Mouse (Mus musculus) embryo, embryonic 10.5 days (tissue): ENCODE results near the gene Kctd21.

Source experiments
- DNase-seq: peaks from one replicate; pipeline ENCODE4 v3.0.0-alpha.2; 2015; ENCODE audit warnings: low spot score

The Kctd21 gene

DNA sequence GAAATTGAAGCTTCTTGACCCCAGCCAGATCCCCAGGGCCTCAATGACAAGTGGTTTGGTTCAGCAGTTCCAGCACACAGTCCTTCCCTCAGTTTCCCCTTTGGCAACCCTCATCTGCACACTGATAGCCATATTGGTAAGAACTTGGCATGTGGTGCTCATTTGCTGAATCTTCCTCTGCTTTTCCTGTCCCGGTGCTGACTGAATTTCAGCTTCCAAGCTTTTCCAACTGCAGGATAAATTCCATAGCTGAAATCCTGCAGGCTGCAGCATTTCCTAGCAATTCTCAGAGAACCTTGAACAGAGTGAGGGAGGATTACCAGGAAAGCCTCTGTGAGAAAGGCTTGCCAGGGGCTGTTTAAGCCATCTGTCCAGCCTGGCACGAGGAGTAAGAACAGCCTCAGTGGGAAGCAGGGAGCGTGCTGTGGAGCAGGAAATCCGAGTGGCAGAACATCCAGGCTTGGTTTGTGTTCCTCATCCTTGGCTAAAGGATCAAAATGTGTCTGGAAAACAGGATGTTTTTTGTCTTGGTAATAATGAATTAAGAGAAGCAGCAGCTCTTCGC is 54.8 kb downstream of the Kctd21 start:
- no peak for DNase-seq

DNA sequence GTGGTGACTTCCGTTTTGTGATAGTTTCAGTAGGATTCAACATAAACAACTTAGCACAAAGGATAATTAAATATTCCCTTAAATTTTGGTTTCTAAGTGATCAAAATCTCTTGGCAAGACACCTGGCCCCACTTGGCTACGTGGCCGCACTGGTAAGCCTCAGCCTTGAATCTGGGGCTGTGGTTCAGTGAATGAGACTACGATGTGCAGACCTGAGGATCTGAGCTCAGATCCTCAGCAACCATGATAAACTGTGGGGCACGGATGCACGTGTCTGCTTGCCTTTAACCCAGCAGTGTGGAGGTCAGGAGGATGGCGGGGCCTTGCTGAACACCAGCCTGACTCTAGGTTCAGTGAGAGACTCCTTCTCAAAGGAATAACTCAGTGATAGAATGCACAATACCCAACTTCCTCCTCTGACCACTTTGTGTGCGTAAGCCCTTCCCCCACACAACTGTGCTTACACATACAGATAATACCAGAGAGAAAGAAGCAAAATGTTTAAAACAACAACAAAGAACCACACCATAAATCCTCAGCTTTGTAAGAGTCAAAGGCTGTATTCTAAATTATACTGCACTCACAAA is 55.5 kb downstream of the Kctd21 start:
- no peak for DNase-seq

DNA sequence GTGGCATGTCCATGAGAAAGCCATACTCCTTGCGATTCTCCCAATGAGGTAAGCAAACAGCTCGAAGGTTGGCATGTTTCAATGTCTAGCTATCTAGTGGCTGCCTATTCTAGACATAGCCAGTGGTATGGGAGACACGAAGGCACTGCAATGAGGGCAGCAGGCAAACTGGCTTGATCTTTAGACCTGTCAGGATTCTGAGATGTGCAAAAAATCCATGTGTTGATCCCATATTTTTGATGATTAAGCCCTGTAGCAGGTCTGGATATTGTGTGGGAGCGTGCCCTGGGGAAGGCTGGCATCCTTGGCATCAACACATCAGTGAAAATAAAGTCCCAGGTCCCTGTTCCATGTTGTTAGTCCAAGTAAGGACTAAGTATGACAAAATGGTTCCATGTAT is 56.4 kb downstream of the Kctd21 start:
- DNase-seq: no peak

DNA sequence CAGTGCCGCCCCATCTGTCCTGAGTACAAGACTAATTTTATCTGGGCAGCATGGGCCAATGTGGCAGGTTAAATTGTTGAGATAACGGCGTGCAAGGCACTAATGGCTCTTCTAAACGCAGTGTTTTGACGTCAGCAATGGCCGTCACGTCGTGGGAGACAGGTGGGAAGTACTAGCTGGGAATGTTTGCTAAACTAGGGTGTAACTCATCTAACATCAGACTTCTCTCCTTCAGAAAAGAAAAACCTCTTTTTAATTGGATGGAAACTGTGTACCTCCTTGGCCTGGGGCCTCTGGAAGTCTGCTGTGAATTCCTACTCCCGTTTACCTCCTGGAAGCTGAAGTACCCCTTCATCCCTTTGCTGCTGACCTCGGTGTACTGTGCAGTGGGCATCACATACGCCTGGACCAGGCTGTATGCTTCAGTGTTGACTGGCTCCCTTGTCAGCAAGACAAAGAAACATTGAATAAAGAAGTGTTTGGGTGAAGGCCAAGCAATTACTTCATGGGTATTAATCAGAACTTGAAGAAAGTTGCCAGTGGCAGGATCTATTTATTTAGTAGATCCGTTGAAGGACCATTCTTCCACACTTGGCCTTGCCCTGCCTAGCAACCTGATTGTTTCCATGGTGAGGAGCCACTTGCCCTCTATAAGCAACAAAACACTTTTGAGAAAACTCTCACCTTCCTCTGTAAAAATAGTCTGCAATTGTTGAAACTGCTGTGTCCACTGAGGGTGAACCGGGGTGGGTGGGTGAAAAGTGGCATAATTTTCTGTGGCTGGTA is 59.4 kb downstream of the Kctd21 start:
- DNase-seq: no peak

DNA sequence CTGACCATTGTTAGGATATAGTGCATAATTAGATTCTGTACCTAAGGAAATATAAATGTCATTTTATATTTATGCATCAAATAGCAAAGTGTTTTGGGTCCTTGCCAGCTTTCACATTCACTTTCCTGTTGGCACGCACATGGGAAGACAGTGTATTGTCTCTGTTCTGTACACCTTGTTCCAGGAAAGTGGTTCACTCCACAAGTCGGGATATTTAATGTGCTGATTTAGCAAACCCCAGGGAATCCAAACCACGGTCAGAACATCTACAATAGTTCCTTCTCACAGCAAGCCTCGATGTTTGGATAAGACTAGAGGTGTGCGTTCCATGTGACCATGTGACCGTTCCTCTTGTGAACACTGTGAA is 59.9 kb downstream of the Kctd21 start:
- DNase-seq: no peak

DNA sequence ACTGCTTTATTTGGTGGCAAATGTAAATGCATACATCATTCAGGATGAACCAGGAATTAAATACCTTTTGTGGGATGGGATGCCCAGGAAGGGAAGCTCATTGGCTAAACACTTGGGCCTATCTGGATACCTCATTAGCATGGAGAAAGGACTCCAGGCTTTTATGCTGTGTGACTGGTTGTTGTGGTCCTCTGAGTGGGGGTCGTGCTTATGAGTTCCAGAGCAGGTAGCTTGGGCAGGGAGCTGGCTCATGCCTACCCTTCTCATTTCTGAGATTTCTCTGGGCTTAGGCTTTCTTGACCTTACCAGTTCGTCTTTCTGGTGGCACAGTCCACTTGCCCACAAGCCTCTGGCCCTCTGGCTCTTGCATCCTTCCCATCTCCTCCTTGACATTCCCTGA is 62.2 kb downstream of the Kctd21 start:
- DNase-seq: no peak

DNA sequence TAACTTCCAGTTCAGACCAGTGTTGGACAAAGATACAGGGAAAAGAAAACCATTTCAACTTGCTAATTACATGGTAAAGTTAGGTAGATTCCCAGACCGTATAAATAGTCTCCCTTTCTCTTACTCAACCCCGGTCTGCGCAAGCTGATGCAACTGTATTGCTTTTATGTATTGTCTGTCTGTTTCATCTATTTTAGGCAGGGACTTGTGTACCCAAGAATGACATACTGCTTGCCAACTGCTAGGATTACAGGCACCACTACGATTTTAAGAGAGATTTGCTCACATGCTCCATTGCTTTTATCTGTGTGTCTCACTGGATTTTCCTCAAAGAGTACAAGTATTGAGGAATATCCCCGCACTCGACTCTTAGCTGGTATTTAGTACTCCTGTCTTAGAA is 66.8 kb downstream of the Kctd21 start:
- no peak for DNase-seq
